ENCODE assay signal across 15 mouse cellular contexts in the genomic region with DNA sequence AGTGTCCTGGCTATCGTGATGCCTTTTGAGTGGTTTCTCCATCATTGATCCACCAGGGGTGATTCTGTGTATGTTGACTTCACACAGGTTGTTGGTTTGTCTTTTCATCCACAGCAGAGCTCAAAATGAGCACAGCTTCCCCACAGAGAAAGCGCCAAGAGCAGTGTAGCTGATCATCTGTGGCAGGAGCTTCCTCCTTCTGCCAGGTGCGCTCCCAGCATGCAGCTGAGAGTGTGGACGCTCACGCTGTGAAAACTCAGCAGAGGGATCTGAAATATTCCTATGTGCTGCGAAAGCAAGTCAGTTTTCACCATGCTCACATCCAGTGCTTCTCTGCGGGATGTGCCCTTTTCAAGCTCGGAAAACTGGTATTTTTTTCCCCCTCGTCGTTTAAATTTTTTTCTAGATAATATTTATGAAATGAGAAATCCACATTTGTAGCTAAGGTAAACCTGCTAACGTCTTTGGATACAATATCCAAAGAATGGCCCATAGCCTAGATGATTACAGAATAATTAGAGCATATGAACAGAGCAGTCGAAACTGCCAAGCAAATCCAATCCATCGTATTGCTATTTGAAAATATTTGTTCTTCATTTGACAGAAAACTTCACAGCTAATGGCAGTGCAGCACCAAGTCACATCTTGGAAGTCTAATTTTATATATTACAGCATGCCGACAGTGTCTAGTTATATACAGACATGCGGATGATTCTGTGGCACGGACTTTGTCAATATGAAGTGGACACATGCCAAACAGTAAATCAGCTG.
A peak's percentile ranks its signal among the peaks of the same experiment; 100 is the strongest.
DNase-seq lines count a peak whose midpoint lies in the region; ATAC-seq lines count a peak whose summit lies in the region.
"Had no signal": no experiment of that assay in that cellular context is flagged by ENCODE, and none has a peak within 500 bp of the region (broad histone marks: within the 10 kb centered on the region; RNA-seq: fewer than 3 reads in every experiment).

No protein-coding gene starts in this region.

- no peak overlapping the region for H3K4me3 ChIP-seq in forebrain, embryonic 16.5 days (replicated peaks; ENCODE audit: low read length)
- no peak overlapping the region for H3K4me3 ChIP-seq in forebrain, embryonic 12.5 days (replicated peaks)
- H3K4me3 ChIP-seq in midbrain, embryonic 15.5 days: no peak overlapping the region
- H3K4me3 ChIP-seq in midbrain, embryonic 10.5 days: no peak overlapping the region

- no peaks in the 10 kb centered on the region for H3K27me3 ChIP-seq in forebrain, embryonic 16.5 days (replicated peaks; ENCODE audit: control insufficient read depth, insufficient read depth, low read length)
- no peaks in the 10 kb centered on the region for H3K27me3 ChIP-seq in forebrain, embryonic 12.5 days
- no peaks in the 10 kb centered on the region for H3K27me3 ChIP-seq in midbrain, embryonic 15.5 days (replicated peaks)
- H3K27me3 ChIP-seq in midbrain, embryonic 10.5 days (ENCODE audit: low read depth, poor library complexity, severe bottlenecking): no peaks in the 10 kb centered on the region

- 68% methylated on average over 16 of the region's 16 CpGs for WGBS in forebrain, embryonic 16.5 days
- 82% methylated on average over 16 of the region's 16 CpGs for WGBS in forebrain, embryonic 12.5 days
- 70% methylated on average over 16 of the region's 16 CpGs for WGBS in midbrain, embryonic 15.5 days
- 81% methylated on average over 16 of the region's 16 CpGs for WGBS in midbrain, embryonic 10.5 days

- peaks cover 2% of the 10 kb centered on the region; the same call in 1 of the 2 replicates for H3K4me1 ChIP-seq in forebrain, embryonic 16.5 days (replicated peaks; ENCODE audit: control insufficient read depth, insufficient read depth, low read length)
- no peaks in the 10 kb centered on the region for H3K4me1 ChIP-seq in forebrain, embryonic 12.5 days
- H3K4me1 ChIP-seq in midbrain, embryonic 15.5 days: no peaks in the 10 kb centered on the region
- H3K4me1 ChIP-seq in midbrain, embryonic 10.5 days: no peaks in the 10 kb centered on the region

- H3K36me3 ChIP-seq in forebrain, embryonic 16.5 days (ENCODE audit: control insufficient read depth, insufficient read depth): no peaks in the 10 kb centered on the region
- H3K36me3 ChIP-seq in forebrain, embryonic 12.5 days (replicated peaks): no peaks in the 10 kb centered on the region
- H3K36me3 ChIP-seq in midbrain, embryonic 15.5 days (replicated peaks): no peaks in the 10 kb centered on the region
- H3K36me3 ChIP-seq in midbrain, embryonic 10.5 days: no peaks in the 10 kb centered on the region
- H3K36me3 ChIP-seq: G1E had no signal

- H3K4me2 ChIP-seq in forebrain, embryonic 16.5 days (ENCODE audit: low read length): no peak overlapping the region
- H3K4me2 ChIP-seq in forebrain, embryonic 12.5 days: no peak overlapping the region
- H3K4me2 ChIP-seq in midbrain, embryonic 15.5 days: peak overlapping the region; percentile 23; the same call in 1 of the 2 replicates
- H3K4me2 ChIP-seq: lung, embryonic 14.5 days had no signal

- H3K27ac ChIP-seq in forebrain, embryonic 16.5 days (ENCODE audit: low read length): no peak overlapping the region
- H3K27ac ChIP-seq in forebrain, embryonic 12.5 days: no peak overlapping the region
- H3K27ac ChIP-seq in midbrain, embryonic 15.5 days: 0 out of 2 replicates have a peak overlapping the region, but pooled peaks have one; percentile 42
- H3K27ac ChIP-seq in midbrain, embryonic 10.5 days (replicated peaks): no peak overlapping the region

- no peak for DNase-seq in midbrain, embryonic 10.5 days (ENCODE audit: low spot score)
- DNase-seq in cerebellum, adult 8-10 months: peak; percentile 95
- peak; percentile 6 to 13 for DNase-seq in layer of hippocampus, postnatal 10 days (ENCODE audit: low spot score in 2 of 2)
- DNase-seq in adrenal gland, adult 8-10 months: no peak
- DNase-seq: heart, adult 18-20 months; heart, postnatal 10 days; kidney, adult 2 months; liver; lung, embryonic 14.5 days; thymus, adult 18-20 months had no signal

- H3K9me3 ChIP-seq in forebrain, embryonic 16.5 days (ENCODE audit: control insufficient read depth, low read length): no peaks in the 10 kb centered on the region
- no peaks in the 10 kb centered on the region for H3K9me3 ChIP-seq in forebrain, embryonic 12.5 days
- H3K9me3 ChIP-seq in midbrain, embryonic 15.5 days: no peaks in the 10 kb centered on the region
- no peaks in the 10 kb centered on the region for H3K9me3 ChIP-seq in midbrain, embryonic 10.5 days (replicated peaks)

- H3K9ac ChIP-seq in forebrain, embryonic 16.5 days (replicated peaks; ENCODE audit: low read depth, low read length): no peak overlapping the region
- no peak overlapping the region for H3K9ac ChIP-seq in forebrain, embryonic 12.5 days
- H3K9ac ChIP-seq in midbrain, embryonic 15.5 days: no peak overlapping the region
- H3K9ac ChIP-seq: lung, embryonic 14.5 days had no signal

- ATAC-seq in forebrain, embryonic 16.5 days: peak; percentile 57; the same call in 1 of the 2 replicates
- no peak for ATAC-seq in forebrain, embryonic 12.5 days (ENCODE audit: low FRiP score)
- 0 out of 2 replicates have a peak, but pooled peaks have one; percentile 27 for ATAC-seq in midbrain, embryonic 15.5 days (replicated peaks)
- ATAC-seq in inflammation-experienced regulatory T-cells, adult 6 months: no peak

Comparison
In these comparisons a context has a peak if more than half of its experiments do, and no peak if none do; other contexts are left out.
1. ATAC-seq: peak in forebrain, embryonic 16.5 days (single experiment) and midbrain, embryonic 15.5 days (single experiment); none in forebrain, embryonic 12.5 days (single experiment) and inflammation-experienced regulatory T-cells, adult 6 months (single experiment).
2. DNase-seq: peak in cerebellum, adult 8-10 months (single experiment) and layer of hippocampus, postnatal 10 days (2 of 2); none in midbrain, embryonic 10.5 days (single experiment) and adrenal gland, adult 8-10 months (single experiment).